30 mouse cellular contexts compared by ENCODE assay signal in genomic region chr11:111398706-111399105, GRCm38 (mm10).
"Had no signal": no experiment of that assay in that cellular context is flagged by ENCODE, and none has a peak within 500 bp of the region (broad histone marks: within the 10 kb centered on the region; RNA-seq: fewer than 3 reads in every experiment).

No protein-coding gene starts in this region.

- H3K27me3 ChIP-seq: limb, embryonic 12.5 days; limb, embryonic 13.5 days; limb, embryonic 15.5 days; liver, embryonic 12.5 days; liver, embryonic 13.5 days; liver, embryonic 15.5 days; lung, embryonic 15.5 days; megakaryocyte, embryonic 14.5 days; midbrain, embryonic 12.5 days; midbrain, embryonic 13.5 days; midbrain, embryonic 15.5 days; neural tube, embryonic 12.5 days had no signal

- H3K27ac ChIP-seq: left cerebral cortex, adult 2 months; limb, embryonic 10.5 days; limb, embryonic 12.5 days; limb, embryonic 13.5 days; limb, embryonic 15.5 days; liver, embryonic 12.5 days; liver, embryonic 13.5 days; liver, embryonic 14.5 days; liver, embryonic 15.5 days; lung, embryonic 15.5 days; macrophage; midbrain, embryonic 10.5 days; midbrain, embryonic 12.5 days; midbrain, embryonic 13.5 days; midbrain, embryonic 15.5 days; neural tube, embryonic 12.5 days had no signal

- H3K4me3 ChIP-seq: left cerebral cortex, adult 2 months; limb, embryonic 10.5 days; limb, embryonic 12.5 days; limb, embryonic 13.5 days; limb, embryonic 15.5 days; liver, embryonic 12.5 days; liver, embryonic 13.5 days; liver, embryonic 15.5 days; lung, embryonic 15.5 days; megakaryocyte, embryonic 14.5 days; midbrain, embryonic 10.5 days; midbrain, embryonic 12.5 days; midbrain, embryonic 13.5 days; midbrain, embryonic 15.5 days; myocyte; neural tube, embryonic 12.5 days had no signal

- H3K4me2 ChIP-seq: limb, embryonic 12.5 days; limb, embryonic 13.5 days; limb, embryonic 15.5 days; liver, embryonic 11.5 days; liver, embryonic 12.5 days; liver, embryonic 13.5 days; liver, embryonic 15.5 days; lung, embryonic 14.5 days; lung, embryonic 15.5 days; midbrain, embryonic 12.5 days; midbrain, embryonic 13.5 days; midbrain, embryonic 15.5 days; neural tube, embryonic 12.5 days had no signal

- H3K9ac ChIP-seq: limb, embryonic 12.5 days; limb, embryonic 13.5 days; limb, embryonic 15.5 days; liver, embryonic 12.5 days; liver, embryonic 13.5 days; liver, embryonic 14.5 days; liver, embryonic 15.5 days; lung, embryonic 14.5 days; lung, embryonic 15.5 days; midbrain, embryonic 12.5 days; midbrain, embryonic 13.5 days; midbrain, embryonic 15.5 days; neural tube, embryonic 12.5 days had no signal

- ATAC-seq: liver, embryonic 12.5 days; lung, postnatal 0 days; midbrain, embryonic 13.5 days; midbrain, embryonic 15.5 days had no signal

- DNase-seq: left cerebral cortex, postnatal 4 days; liver; liver, embryonic 13.5 days; lung, adult 18-20 months; lung, adult 2 months; lung, embryonic 14.5 days; lung, postnatal 10 days; lung, postnatal 14 days; lung, postnatal 36 days; lung, postnatal 4 days; midbrain, embryonic 14.5 days had no signal

- H3K4me1 ChIP-seq: limb, embryonic 10.5 days; limb, embryonic 12.5 days; limb, embryonic 13.5 days; limb, embryonic 15.5 days; liver, embryonic 12.5 days; liver, embryonic 13.5 days; liver, embryonic 15.5 days; lung, embryonic 15.5 days; megakaryocyte, embryonic 14.5 days; midbrain, embryonic 10.5 days; midbrain, embryonic 12.5 days; midbrain, embryonic 13.5 days; midbrain, embryonic 15.5 days; neural tube, embryonic 12.5 days had no signal

- H3K36me3 ChIP-seq: limb, embryonic 10.5 days; limb, embryonic 12.5 days; limb, embryonic 13.5 days; limb, embryonic 15.5 days; liver, embryonic 12.5 days; liver, embryonic 13.5 days; liver, embryonic 15.5 days; lung, embryonic 15.5 days; midbrain, embryonic 10.5 days; midbrain, embryonic 12.5 days; midbrain, embryonic 13.5 days; midbrain, embryonic 15.5 days; neural tube, embryonic 12.5 days had no signal

- H3K9me3 ChIP-seq: limb, embryonic 10.5 days; limb, embryonic 12.5 days; limb, embryonic 13.5 days; limb, embryonic 15.5 days; liver, embryonic 13.5 days; liver, embryonic 15.5 days; lung, embryonic 15.5 days; midbrain, embryonic 10.5 days; midbrain, embryonic 12.5 days; midbrain, embryonic 13.5 days; midbrain, embryonic 15.5 days; neural tube, embryonic 12.5 days had no signal
